Mouse (Mus musculus): Measurements from ENCODE around the gene Chn1. TPM values are rescaled to one million over a fixed set of nuclear protein-coding genes. Genes with fewer than 3 reads are reported as not detected.

The Chn1 gene
- polyA plus RNA-seq, 1 experiment: 32.3 TPM

- no peak for DNase-seq (ENCODE audit: low spot score)
These were observed 28.8 kb downstream of the Chn1 start for GRCm38 (mm10) chr2:73746375-73746770.

- DNase-seq (ENCODE audit: low spot score): no peak
These were observed 29.3 kb downstream of the Chn1 start for GRCm38 (mm10) chr2:73745647-73746374.

GRCm38 (mm10) chr2:73741286-73741685, 33.9 kb downstream of the Chn1 start:
- no peak for DNase-seq (ENCODE audit: low spot score)

GRCm38 (mm10) chr2:73727868-73728267, 47.3 kb downstream of the Chn1 start:
- DNase-seq (ENCODE audit: low spot score): no peak

- DNase-seq (ENCODE audit: low spot score): no peak
These were observed 50.2 kb downstream of the Chn1 start for GRCm38 (mm10) chr2:73724934-73725333.

- no peak for DNase-seq (ENCODE audit: low spot score)
These were observed 53.3 kb downstream of the Chn1 start for GRCm38 (mm10) chr2:73721821-73722220.

GRCm38 (mm10) chr2:73712481-73712880, 62.7 kb downstream of the Chn1 start:
- DNase-seq (ENCODE audit: low spot score): no peak

GRCm38 (mm10) chr2:73693045-73693444, 82.1 kb downstream of the Chn1 start:
- DNase-seq (ENCODE audit: low spot score): no peak

- no peak for DNase-seq (ENCODE audit: low spot score)
These were observed 84.2 kb downstream of the Chn1 start for GRCm38 (mm10) chr2:73690783-73691604.

- no peak for DNase-seq (ENCODE audit: low spot score)
These were observed 92.6 kb downstream of the Chn1 start for GRCm38 (mm10) chr2:73682500-73682899.

- no peak for DNase-seq (ENCODE audit: low spot score)
These were observed 94.6 kb downstream of the Chn1 start for GRCm38 (mm10) chr2:73680425-73681027.

- no peak for DNase-seq (ENCODE audit: low spot score)
These were observed 106.5 kb downstream of the Chn1 start for GRCm38 (mm10) chr2:73668608-73669007.

- no peak for DNase-seq (ENCODE audit: low spot score)
These were observed 114.5 kb downstream of the Chn1 start for GRCm38 (mm10) chr2:73660566-73661134.

GRCm38 (mm10) chr2:73659726-73660565, 115.2 kb downstream of the Chn1 start:
- DNase-seq (ENCODE audit: low spot score): no peak

GRCm38 (mm10) chr2:73659041-73659440, 116.1 kb downstream of the Chn1 start:
- DNase-seq (ENCODE audit: low spot score): no peak

GRCm38 (mm10) chr2:73657961-73658360, 117.2 kb downstream of the Chn1 start:
- DNase-seq (ENCODE audit: low spot score): no peak

GRCm38 (mm10) chr2:73657151-73657550, 118.0 kb downstream of the Chn1 start:
- DNase-seq (ENCODE audit: low spot score): no peak

- no peak for DNase-seq (ENCODE audit: low spot score)
These were observed 119.5 kb downstream of the Chn1 start for GRCm38 (mm10) chr2:73655663-73656062.

- DNase-seq (ENCODE audit: low spot score): no peak
These were observed 120.3 kb downstream of the Chn1 start for GRCm38 (mm10) chr2:73654892-73655243.

GRCm38 (mm10) chr2:73654059-73654891, 120.9 kb downstream of the Chn1 start:
- DNase-seq (ENCODE audit: low spot score): no peak

- DNase-seq (ENCODE audit: low spot score): no peak
These were observed 137.5 kb downstream of the Chn1 start for GRCm38 (mm10) chr2:73637688-73638087.

Measured in urinary bladder, adult 2 months (tissue).